Mouse (Mus musculus): ENCODE data around the gene Ephb4. TPM values are rescaled to one million over a fixed set of nuclear protein-coding genes. Genes with fewer than 3 reads are reported as not detected.
A peak's percentile ranks its signal among the peaks of the same experiment; 100 is the strongest.

Gene Ephb4
- polyA plus RNA-seq, 1 experiment from 2014 or later: 5.8 TPM

DNA sequence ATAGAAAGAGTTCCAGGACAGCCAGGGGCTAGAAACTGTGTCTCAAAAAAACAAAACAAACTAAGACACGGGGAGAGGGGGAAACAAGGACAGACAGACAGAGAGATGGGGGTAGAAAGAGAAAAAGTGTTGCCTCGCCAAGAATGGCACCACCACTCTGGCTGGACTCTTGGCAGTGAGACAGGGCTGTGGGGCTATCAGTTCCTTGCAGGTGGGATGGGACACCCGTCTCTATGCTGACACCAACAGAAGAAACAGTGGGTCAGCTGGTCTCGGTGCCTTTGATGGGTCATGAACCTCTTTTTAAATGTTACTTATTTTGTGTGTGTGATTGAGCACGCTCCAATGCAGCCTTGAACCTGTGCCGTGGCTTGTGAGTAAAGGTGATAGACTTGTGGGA is 9.7 kb upstream of the Ephb4 start:
- H3K9ac ChIP-seq (ENCODE audit: low read depth, low read length): peak overlapping the region; percentile 67
- no peak overlapping the region for H3K4me3 ChIP-seq (ENCODE audit: low read length)

GRCm38 (mm10) chr5:137342407-137343012 is 7.4 kb upstream of the Ephb4 start:
- Histone ChIP-seq H3K9ac (ENCODE audit: low read depth, low read length) (no peak overlapping the region), H3K27ac (ENCODE audit: low read depth, low read length) (no peak overlapping the region), H3K4me3 (ENCODE audit: low read length) (no peak overlapping the region), H3K4me1 (ENCODE audit: control insufficient read depth, insufficient read depth, low read depth, low read length) (peaks cover 10% of the 10 kb centered on the region), H3K4me2 (ENCODE audit: low read length) (no peak overlapping the region), H3K27me3 (replicated peaks; ENCODE audit: control insufficient read depth, insufficient read depth, low read length) (no peaks in the 10 kb centered on the region), H3K9me3 (ENCODE audit: control insufficient read depth, low read length) (no peaks in the 10 kb centered on the region), H3K36me3 (ENCODE audit: control insufficient read depth, insufficient read depth, low read length) (no peaks in the 10 kb centered on the region)
- 83% methylated on average over 7 of the region's 7 CpGs for WGBS
- no peak for ATAC-seq

More for the DNA sequence above, 9.7 kb upstream of the Ephb4 start:
- Histone ChIP-seq H3K9me3 (ENCODE audit: control insufficient read depth, low read length) (no peaks in the 10 kb centered on the region), H3K36me3 (ENCODE audit: control insufficient read depth, insufficient read depth, low read length) (no peaks in the 10 kb centered on the region), H3K27ac (ENCODE audit: low read depth, low read length) (peak overlapping the region; percentile 80), H3K4me1 (ENCODE audit: control insufficient read depth, insufficient read depth, low read depth, low read length) (peaks cover 10% of the 10 kb centered on the region), H3K4me2 (ENCODE audit: low read length) (peak overlapping the region; percentile 91; the same call in 1 of the 2 replicates), H3K27me3 (replicated peaks; ENCODE audit: control insufficient read depth, insufficient read depth, low read length) (no peaks in the 10 kb centered on the region)
- no peak for ATAC-seq
- 77% methylated on average over 6 of the region's 6 CpGs for WGBS

GRCm38 (mm10) chr5:137343412-137343811 is 6.5 kb upstream of the Ephb4 start:
- Histone ChIP-seq H3K9ac (ENCODE audit: low read depth, low read length) (no peak overlapping the region), H3K36me3 (ENCODE audit: control insufficient read depth, insufficient read depth, low read length) (no peaks in the 10 kb centered on the region), H3K4me2 (ENCODE audit: low read length) (no peak overlapping the region), H3K4me1 (ENCODE audit: control insufficient read depth, insufficient read depth, low read depth, low read length) (peaks cover 10% of the 10 kb centered on the region), H3K27me3 (replicated peaks; ENCODE audit: control insufficient read depth, insufficient read depth, low read length) (no peaks in the 10 kb centered on the region), H3K27ac (ENCODE audit: low read depth, low read length) (no peak overlapping the region), H3K4me3 (ENCODE audit: low read length) (no peak overlapping the region), H3K9me3 (ENCODE audit: control insufficient read depth, low read length) (no peaks in the 10 kb centered on the region)
- 98% methylated on average over 5 of the region's 5 CpGs for WGBS
- no peak for ATAC-seq

DNA sequence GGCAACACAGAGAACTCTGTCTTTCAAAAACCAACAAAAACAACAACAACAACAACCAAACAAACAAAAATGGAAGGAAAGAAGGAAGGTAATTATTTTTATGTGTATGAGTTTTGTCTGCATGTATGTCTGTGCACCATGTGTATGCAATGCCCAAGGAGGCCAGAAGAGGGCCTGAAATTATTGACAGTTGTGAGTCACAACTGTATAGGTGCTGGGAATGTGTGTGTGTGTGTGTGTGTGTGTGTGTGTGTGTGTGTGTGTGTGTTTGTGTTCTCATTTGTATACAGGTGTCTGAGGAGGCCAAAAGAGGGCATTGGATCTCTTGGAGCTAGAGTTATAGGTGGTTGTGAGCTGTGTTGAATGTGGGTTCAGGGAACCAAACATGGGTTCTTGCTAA is 6.0 kb upstream of the Ephb4 start:
- no peak for ATAC-seq
- Histone ChIP-seq H3K36me3 (ENCODE audit: control insufficient read depth, insufficient read depth, low read length) (no peaks in the 10 kb centered on the region), H3K4me1 (ENCODE audit: control insufficient read depth, insufficient read depth, low read depth, low read length) (peaks cover 14% of the 10 kb centered on the region), H3K9me3 (ENCODE audit: control insufficient read depth, low read length) (no peaks in the 10 kb centered on the region), H3K4me3 (ENCODE audit: low read length) (no peak overlapping the region), H3K27ac (ENCODE audit: low read depth, low read length) (no peak overlapping the region), H3K9ac (ENCODE audit: low read depth, low read length) (no peak overlapping the region), H3K27me3 (replicated peaks; ENCODE audit: control insufficient read depth, insufficient read depth, low read length) (no peaks in the 10 kb centered on the region), H3K4me2 (ENCODE audit: low read length) (no peak overlapping the region)

DNA sequence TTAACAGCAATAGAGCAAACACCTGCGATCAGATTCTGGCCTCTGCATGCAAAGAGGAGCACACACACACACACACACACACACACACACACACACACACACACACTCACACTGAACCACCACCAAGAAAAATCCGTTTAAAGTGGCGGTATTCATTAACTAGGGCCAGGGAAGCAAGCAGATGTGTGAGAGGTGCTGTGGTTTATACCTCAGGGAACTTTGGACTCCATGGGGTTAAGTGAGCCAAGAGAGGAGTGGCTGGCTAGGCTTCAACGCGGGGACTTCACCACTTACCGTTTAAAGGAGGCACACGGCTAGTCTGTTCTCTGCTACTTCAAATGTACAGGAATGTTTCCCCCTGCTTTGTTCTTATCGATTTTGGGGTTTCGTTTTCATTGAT is 4.1 kb upstream of the Ephb4 start:
- no peak overlapping the region for H3K27ac ChIP-seq (ENCODE audit: low read depth, low read length)
- no peak overlapping the region for H3K9ac ChIP-seq (ENCODE audit: low read depth, low read length)
- H3K4me1 ChIP-seq (ENCODE audit: control insufficient read depth, insufficient read depth, low read depth, low read length): peaks cover 15% of the 10 kb centered on the region
- H3K4me2 ChIP-seq (ENCODE audit: low read length): no peak overlapping the region
- no peaks in the 10 kb centered on the region for H3K36me3 ChIP-seq (ENCODE audit: control insufficient read depth, insufficient read depth, low read length)
- no peak for ATAC-seq
- H3K9me3 ChIP-seq (ENCODE audit: control insufficient read depth, low read length): no peaks in the 10 kb centered on the region
- peaks cover 5% of the 10 kb centered on the region; the same call in 1 of the 2 replicates for H3K27me3 ChIP-seq (replicated peaks; ENCODE audit: control insufficient read depth, insufficient read depth, low read length)
- no peak overlapping the region for H3K4me3 ChIP-seq (ENCODE audit: low read length)
- WGBS: 29% methylated on average over 9 of the region's 9 CpGs

DNA sequence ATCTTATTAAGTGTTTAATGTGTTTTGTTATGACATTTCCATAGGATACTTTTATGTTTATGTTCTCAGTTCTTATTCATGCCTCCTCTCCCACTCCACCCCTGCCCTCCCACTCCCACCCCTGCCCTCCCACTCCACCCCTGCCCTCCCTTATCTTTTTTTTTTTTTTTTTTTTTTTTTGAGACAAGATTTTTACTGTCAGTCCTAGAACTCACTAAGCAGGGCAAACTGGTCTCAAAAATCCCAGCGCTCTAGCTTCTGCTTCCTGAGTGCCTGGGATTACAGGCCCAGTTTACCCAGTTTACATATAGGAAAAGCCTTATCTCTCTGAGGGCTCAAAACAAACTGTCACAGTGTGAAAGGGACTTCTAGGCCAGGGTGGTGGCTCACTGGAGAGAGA is 3.5 kb upstream of the Ephb4 start:
- Histone ChIP-seq H3K4me1 (ENCODE audit: control insufficient read depth, insufficient read depth, low read depth, low read length) (peaks cover 15% of the 10 kb centered on the region), H3K9me3 (ENCODE audit: control insufficient read depth, low read length) (no peaks in the 10 kb centered on the region), H3K27me3 (replicated peaks; ENCODE audit: control insufficient read depth, insufficient read depth, low read length) (peaks cover 5% of the 10 kb centered on the region; the same call in 1 of the 2 replicates), H3K27ac (ENCODE audit: low read depth, low read length) (no peak overlapping the region), H3K9ac (ENCODE audit: low read depth, low read length) (no peak overlapping the region), H3K4me2 (ENCODE audit: low read length) (no peak overlapping the region), H3K36me3 (ENCODE audit: control insufficient read depth, insufficient read depth, low read length) (no peaks in the 10 kb centered on the region), H3K4me3 (ENCODE audit: low read length) (no peak overlapping the region)
- no peak for ATAC-seq
- WGBS: 92% methylated on average over 1 of the region's 1 CpGs

DNA sequence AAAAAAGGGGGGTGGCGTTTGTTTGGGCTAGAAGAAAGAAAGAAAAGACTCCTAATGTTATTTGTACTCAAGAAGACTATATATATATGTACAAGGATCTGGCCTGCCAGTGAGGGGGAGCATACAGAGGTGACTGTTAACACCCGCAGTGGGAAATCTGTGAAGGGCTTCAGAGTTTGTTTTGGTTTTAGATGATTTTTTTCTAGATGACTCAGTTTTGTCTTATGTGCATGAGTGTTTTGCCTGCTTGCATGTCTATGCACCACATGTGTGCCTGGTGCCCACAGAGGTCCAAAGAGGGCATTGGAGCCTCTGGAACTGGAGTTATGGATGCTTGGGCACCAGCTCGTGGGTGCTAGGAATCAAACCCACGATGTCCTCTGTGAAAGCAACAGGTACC is 2.9 kb upstream of the Ephb4 start:
- Histone ChIP-seq H3K27ac (ENCODE audit: low read depth, low read length) (no peak overlapping the region), H3K9me3 (ENCODE audit: control insufficient read depth, low read length) (no peaks in the 10 kb centered on the region), H3K4me3 (ENCODE audit: low read length) (no peak overlapping the region), H3K9ac (ENCODE audit: low read depth, low read length) (no peak overlapping the region), H3K36me3 (ENCODE audit: control insufficient read depth, insufficient read depth, low read length) (no peaks in the 10 kb centered on the region), H3K4me1 (ENCODE audit: control insufficient read depth, insufficient read depth, low read depth, low read length) (peaks cover 15% of the 10 kb centered on the region), H3K4me2 (ENCODE audit: low read length) (no peak overlapping the region), H3K27me3 (replicated peaks; ENCODE audit: control insufficient read depth, insufficient read depth, low read length) (peaks cover 5% of the 10 kb centered on the region; the same call in 1 of the 2 replicates)
- WGBS: 93% methylated on average over 4 of the region's 4 CpGs
- ATAC-seq: no peak

DNA sequence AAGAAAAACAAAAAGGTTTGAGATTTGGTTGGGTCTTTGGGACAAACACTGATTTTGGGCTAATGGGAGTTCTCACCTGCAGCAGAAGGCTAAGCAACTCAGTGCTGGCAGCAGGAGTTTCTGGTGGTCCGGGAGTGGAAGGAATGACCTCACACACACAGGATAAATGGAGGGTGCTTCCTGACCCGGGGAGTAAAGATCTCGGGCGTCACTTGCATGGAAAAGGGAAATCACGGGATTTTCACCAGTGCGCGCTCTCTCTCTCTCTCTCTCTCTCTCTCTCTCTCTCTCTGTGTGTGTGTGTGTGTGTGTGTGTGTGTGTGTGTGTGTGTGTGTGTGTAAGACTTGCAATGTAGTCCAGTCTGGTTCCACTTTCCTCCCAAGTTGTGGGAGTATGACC is 2.1 kb upstream of the Ephb4 start:
- Histone ChIP-seq H3K36me3 (ENCODE audit: control insufficient read depth, insufficient read depth, low read length) (no peaks in the 10 kb centered on the region), H3K27ac (ENCODE audit: low read depth, low read length) (no peak overlapping the region), H3K9me3 (ENCODE audit: control insufficient read depth, low read length) (no peaks in the 10 kb centered on the region), H3K4me1 (ENCODE audit: control insufficient read depth, insufficient read depth, low read depth, low read length) (peaks cover 18% of the 10 kb centered on the region), H3K4me3 (ENCODE audit: low read length) (no peak overlapping the region), H3K4me2 (ENCODE audit: low read length) (no peak overlapping the region), H3K27me3 (replicated peaks; ENCODE audit: control insufficient read depth, insufficient read depth, low read length) (peaks cover 5% of the 10 kb centered on the region; the same call in 1 of the 2 replicates), H3K9ac (ENCODE audit: low read depth, low read length) (no peak overlapping the region)
- 31% methylated on average over 7 of the region's 7 CpGs for WGBS
- ATAC-seq: no peak

- peak overlapping the region; percentile 2 for H3K9ac ChIP-seq (ENCODE audit: low read depth, low read length)
- H3K27ac ChIP-seq (ENCODE audit: low read depth, low read length): no peak overlapping the region; the same call in 1 of the 2 replicates
- H3K4me3 ChIP-seq (ENCODE audit: low read length): peak overlapping the region; percentile 59
Measured at GRCm38 (mm10) chr5:137348482-137349383, 1.2 kb upstream of the Ephb4 start.

More at GRCm38 (mm10) chr5:137348482-137349383, 1.2 kb upstream of the Ephb4 start:
- Histone ChIP-seq H3K36me3 (ENCODE audit: control insufficient read depth, insufficient read depth, low read length) (no peaks in the 10 kb centered on the region), H3K4me1 (ENCODE audit: control insufficient read depth, insufficient read depth, low read depth, low read length) (peaks cover 18% of the 10 kb centered on the region), H3K27me3 (replicated peaks; ENCODE audit: control insufficient read depth, insufficient read depth, low read length) (peaks cover 5% of the 10 kb centered on the region; the same call in 1 of the 2 replicates), H3K9me3 (ENCODE audit: control insufficient read depth, low read length) (no peaks in the 10 kb centered on the region), H3K4me2 (ENCODE audit: low read length) (peak overlapping the region; percentile 81)
- under 1% methylated on average over 32 of the region's 33 CpGs for WGBS
- ATAC-seq: no peak; the same call in 1 of the 2 replicates
